Mouse (Mus musculus) lung, embryonic 14.5 days (tissue): ENCODE measurements around the gene Nat8f4. TPM values are rescaled to one million over a fixed set of nuclear protein-coding genes. Genes with fewer than 3 reads are reported as not detected.
A peak's percentile ranks its signal among the peaks of the same experiment; 100 is the strongest.
"Not testable (repeated sequence)": the region's sequence is repeated elsewhere in the genome, so short reads cannot be mapped to it uniquely, and the experiment has no call there.

Experiments
- ATAC-seq: fragments of 200-750 bp; cut with Nextera tagmentation; 2 replicates; pipeline ENCODE4 v1.8.0; 2017; ENCODE audit warnings: mild to moderate bottlenecking, moderate TSS enrichment, moderate library complexity; ENCODE audit not compliant: insufficient read depth
- DNase-seq: peaks from one replicate; pipeline ENCODE4 v3.0.0-alpha.2; 2015
- H3K27ac ChIP-seq: fragments of 300-500 bp; sonication (generic); 2 replicates; pipeline ENCODE4 v1.5.1; 2014; ENCODE audit warnings: low read depth, mild to moderate bottlenecking, moderate library complexity
- H3K27me3 ChIP-seq: fragments of 300-500 bp; sonication (generic); 2 replicates; pipeline ENCODE4 v1.6.1; 2014; ENCODE audit warnings: low read length, control low read depth; ENCODE audit not compliant: insufficient read depth
- H3K36me3 ChIP-seq: fragments of 300-500 bp; sonication (generic); 2 replicates; pipeline ENCODE4 v1.6.1; 2014; ENCODE audit warnings: control low read depth; ENCODE audit not compliant: insufficient read depth
- H3K4me1 ChIP-seq: fragments of 300-500 bp; sonication (generic); 2 replicates; pipeline ENCODE4 v1.6.1; 2014; ENCODE audit warnings: antibody characterized with exemption, control low read depth; ENCODE audit not compliant: insufficient read depth
- H3K4me2 ChIP-seq: fragments of 300-500 bp; sonication (generic); 2 replicates; pipeline ENCODE4 v1.6.1; 2014; ENCODE audit warnings: mild to moderate bottlenecking
- H3K4me3 ChIP-seq: fragments of 300-500 bp; sonication (generic); 2 replicates; pipeline ENCODE4 v1.5.1; 2014; ENCODE audit warnings: low read depth, low read length
- H3K9ac ChIP-seq: fragments of 300-500 bp; sonication (generic); 2 replicates; pipeline ENCODE4 v1.6.1; 2014
- H3K9me3 ChIP-seq: fragments of 300-500 bp; sonication (generic); 2 replicates; pipeline ENCODE4 v1.6.1; 2016; ENCODE audit warnings: low read depth, low read length, control low read depth
- CTCF ChIP-seq: IDR thresholded peaks from 2 replicates; pipeline ENCODE4 v1.5.1; 2016; ENCODE audit warnings: antibody characterized with exemption, low read depth
- WGBS: fragments of 180-500 bp; shearing (Covaris S2); extraction: QIAGEN DNeasy Blood & Tissue Kit; methylation state at CpG from one replicate; pipeline ENCODE4 v1.1.7; 2014; 5-methylcytosine and 5-hydroxymethylcytosine counted together
- polyA plus RNA-seq: library from polyadenylated mRNA; unstranded; fragments of >200 nt; fragmentation: Nextera tagmentation; extraction: Ambion mirVana; gene quantifications from 2 replicates; pipeline ENCODE4 v1.2.1, GENCODE M21; 2014

Gene Nat8f4
- polyA plus RNA-seq, 1 experiment from 2014 or later, result 4.9 TPM

DNA sequence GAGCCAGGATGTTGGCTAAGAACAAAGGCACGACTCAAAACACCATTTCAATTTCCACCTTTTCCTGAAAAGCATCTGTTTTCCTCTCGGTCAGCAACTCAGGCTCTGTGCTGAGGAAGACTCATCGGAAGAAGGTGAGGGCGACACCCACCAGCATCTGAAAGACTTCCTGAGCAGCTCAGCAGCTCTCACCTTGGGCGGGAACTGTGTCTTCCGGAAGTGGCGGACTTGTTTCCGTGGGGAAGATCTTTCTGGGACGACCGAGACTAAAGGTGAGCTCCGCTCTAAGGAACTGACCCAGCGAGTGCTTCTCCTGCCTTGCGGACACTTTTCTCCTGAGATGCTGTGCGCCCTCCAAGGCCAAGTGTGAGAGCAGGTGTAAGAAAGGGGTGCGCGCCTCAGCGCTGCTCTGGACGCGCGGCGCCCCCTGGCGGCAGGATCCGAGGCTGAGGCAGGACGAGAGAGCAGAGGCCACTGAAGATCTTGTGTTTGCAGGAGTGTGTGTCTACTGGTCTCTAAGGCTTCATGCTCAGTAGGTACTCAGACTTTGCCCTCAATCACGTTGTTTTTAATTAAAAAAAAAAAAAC lies 9.5 kb downstream of the Nat8f4 start:
- not testable (repeated sequence) for H3K4me1 ChIP-seq, H3K4me2 ChIP-seq, H3K9ac ChIP-seq, DNase-seq, H3K9me3 ChIP-seq, H3K27ac ChIP-seq, ATAC-seq, H3K27me3 ChIP-seq, H3K36me3 ChIP-seq, H3K4me3 ChIP-seq
- 71% methylated on average over 25 of the region's 25 CpGs for WGBS
- peak; percentile 67 for TF ChIP-seq CTCF

DNA sequence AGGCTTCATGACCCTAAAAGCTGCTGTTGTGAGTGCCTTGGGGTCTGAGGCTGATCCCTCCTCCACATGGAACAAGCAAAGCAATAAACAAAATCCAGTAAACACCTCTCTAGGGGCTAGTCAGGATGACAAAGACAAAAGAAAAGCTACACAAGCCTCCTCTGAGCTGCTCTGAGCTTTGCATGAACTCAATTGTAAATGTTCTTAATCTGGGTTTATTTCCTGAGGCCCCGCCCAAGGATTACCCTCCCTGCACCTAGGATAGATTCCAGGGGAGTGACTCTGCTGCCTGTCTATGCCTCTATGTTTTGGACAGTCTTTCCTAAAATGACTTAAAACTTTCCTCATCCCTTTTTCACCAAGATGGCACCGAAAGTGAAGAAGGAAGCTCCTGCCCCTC lies 15.7 kb downstream of the Nat8f4 start:
- ATAC-seq, result no peak
- WGBS, result 91% methylated on average over 2 of the region's 2 CpGs
- no peak overlapping the region for H3K9ac ChIP-seq
- H3K4me3 ChIP-seq, result no peak overlapping the region
- no peak for DNase-seq
- no peak overlapping the region for H3K4me2 ChIP-seq
- no peaks in the 10 kb centered on the region for H3K36me3 ChIP-seq
- H3K9me3 ChIP-seq, result peaks cover 10% of the 10 kb centered on the region; the same call in 1 of the 2 replicates
- no peaks in the 10 kb centered on the region for H3K27me3 ChIP-seq
- TF ChIP-seq CTCF, result no peak
- no peaks in the 10 kb centered on the region for H3K4me1 ChIP-seq
- no peak overlapping the region for H3K27ac ChIP-seq

DNA sequence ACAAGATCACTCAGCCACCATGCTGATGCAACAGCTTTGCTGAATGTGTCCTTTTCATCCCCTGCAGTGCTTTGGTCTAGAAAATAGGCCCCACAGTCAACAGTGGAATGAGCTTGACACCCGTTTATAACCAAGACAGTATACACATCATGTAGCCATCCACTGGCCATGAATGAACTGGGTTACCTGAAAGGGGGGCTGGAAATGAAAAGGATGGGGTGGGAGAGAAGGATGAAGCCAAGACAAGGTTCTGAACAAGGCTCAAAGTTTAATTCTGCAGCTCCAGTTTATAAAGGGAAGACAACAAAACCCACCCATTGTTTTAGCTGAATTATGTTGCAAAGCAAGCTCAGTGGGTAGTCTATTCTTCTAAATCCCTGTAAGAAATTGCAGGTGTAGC lies 20.4 kb downstream of the Nat8f4 start:
- Histone ChIP-seq H3K9me3 (peaks cover 6% of the 10 kb centered on the region; the same call in 1 of the 2 replicates), H3K4me2 (no peak overlapping the region), H3K9ac (no peak overlapping the region), H3K27me3 (no peaks in the 10 kb centered on the region), H3K27ac (no peak overlapping the region), H3K4me1 (no peaks in the 10 kb centered on the region), H3K4me3 (no peak overlapping the region), H3K36me3 (no peaks in the 10 kb centered on the region)
- WGBS, result 84% methylated on average over 1 of the region's 1 CpGs
- ATAC-seq, result no peak
- no peak for DNase-seq
- TF ChIP-seq CTCF, result no peak

DNA sequence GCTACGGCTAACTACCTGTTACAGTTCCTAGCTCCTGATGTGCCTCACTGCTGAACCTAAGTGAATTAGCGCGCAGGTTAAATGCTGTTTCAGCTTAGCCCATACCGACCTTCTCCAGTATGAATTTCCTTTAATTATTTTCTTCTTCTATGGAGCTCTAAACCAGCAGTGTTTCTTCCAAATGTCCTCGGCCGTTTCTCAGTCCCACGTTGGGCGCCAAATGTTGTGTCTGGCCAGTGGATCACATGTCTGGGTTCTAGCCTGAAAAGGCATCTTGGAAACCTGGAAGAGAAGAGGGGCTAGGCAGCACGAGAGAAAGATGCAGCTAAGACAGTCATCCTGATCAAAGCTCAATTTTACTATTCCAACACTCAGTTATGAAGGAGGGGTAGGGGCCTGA lies 21.4 kb downstream of the Nat8f4 start:
- H3K27ac ChIP-seq, DNase-seq, H3K9me3 ChIP-seq, H3K27me3 ChIP-seq, ATAC-seq, H3K36me3 ChIP-seq, H3K4me1 ChIP-seq, H3K4me2 ChIP-seq, H3K4me3 ChIP-seq, H3K9ac ChIP-seq: not testable (repeated sequence)
- 90% methylated on average over 9 of the region's 9 CpGs for WGBS

DNA sequence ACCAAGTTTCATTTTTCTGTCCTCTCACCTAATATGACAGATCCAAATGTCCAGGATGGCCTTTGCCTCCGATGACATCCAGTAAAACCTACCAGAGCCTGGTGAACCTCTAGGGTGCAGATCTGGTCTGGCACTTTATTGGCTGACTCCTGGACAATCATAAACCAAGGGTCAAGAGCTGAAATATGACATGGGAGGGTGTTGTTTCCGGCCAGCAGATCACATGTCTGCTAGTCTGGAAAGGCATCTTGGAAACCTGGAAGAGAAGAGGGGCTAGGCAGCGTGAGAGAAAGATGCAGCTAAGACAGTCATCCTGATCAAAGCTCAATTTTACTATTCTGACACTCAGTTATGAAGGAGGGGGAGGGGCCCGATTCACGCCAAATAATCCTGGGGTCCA lies 35.7 kb downstream of the Nat8f4 start, which contains the start of gene Nat8f2:
Gene Nat8f2, minus strand, starts transcription at position 153 of the 400 bp plus-strand sequence.
- 65% methylated on average over 5 of the region's 5 CpGs for WGBS
- H3K4me3 ChIP-seq, H3K9ac ChIP-seq, H3K27me3 ChIP-seq, H3K9me3 ChIP-seq, H3K4me2 ChIP-seq, H3K27ac ChIP-seq, H3K4me1 ChIP-seq, H3K36me3 ChIP-seq, DNase-seq, ATAC-seq: not testable (repeated sequence)

DNA sequence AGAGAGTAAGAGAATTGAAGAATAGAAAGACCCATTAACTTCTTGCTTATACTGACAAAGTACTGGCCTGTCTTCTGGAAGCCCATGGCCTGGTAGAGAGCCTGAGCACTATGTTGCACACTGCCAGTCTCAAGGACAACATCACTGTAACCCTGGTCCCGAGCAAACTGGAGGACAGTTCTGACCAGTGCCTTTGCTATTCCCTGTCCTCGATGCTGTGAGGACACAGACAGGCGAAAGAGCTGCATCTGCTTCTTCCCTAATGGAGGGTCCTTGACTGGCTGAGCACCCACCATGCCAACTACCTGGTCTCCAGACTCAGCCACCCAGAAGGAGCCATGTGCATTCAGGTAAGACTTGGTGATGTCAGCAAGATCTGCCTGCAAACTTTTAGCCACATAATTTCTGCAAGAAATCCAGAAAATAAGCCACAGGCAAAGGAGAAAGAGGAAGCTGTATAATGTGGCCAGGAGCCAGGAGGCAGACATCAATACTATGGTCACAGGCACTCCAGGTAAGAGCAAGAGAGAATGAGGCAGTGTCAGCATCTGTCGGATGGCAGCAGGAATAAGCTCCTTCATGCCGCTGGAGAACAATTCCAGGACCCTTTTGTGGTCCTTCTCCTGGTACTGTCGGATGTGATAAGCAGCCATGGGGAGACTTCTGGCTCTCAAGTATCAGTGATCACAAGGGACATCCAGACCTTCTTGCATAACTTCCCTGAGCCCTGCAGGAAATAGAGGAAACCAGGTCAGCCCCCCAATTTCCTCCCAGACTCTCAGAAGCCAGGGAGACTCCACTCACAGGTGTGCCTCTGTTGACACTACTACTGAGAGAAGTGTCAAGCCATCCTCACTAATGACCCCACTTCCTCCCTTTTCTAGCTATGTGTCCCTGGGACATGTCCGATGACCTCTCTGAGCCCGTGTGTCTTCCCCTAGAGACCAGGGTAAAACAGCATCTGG lies 36.7 kb downstream of the Nat8f4 start:
- H3K9me3 ChIP-seq, result no peaks in the 10 kb centered on the region
- no peak overlapping the region for H3K27ac ChIP-seq
- no peaks in the 10 kb centered on the region for H3K36me3 ChIP-seq
- no peak overlapping the region for H3K4me3 ChIP-seq
- TF ChIP-seq CTCF, result no peak
- no peaks in the 10 kb centered on the region for H3K27me3 ChIP-seq
- DNase-seq, result no peak
- WGBS, result 70% methylated on average over 8 of the region's 8 CpGs
- H3K4me2 ChIP-seq, result no peak overlapping the region
- no peak overlapping the region for H3K9ac ChIP-seq
- no peaks in the 10 kb centered on the region for H3K4me1 ChIP-seq
- ATAC-seq, result no peak

DNA sequence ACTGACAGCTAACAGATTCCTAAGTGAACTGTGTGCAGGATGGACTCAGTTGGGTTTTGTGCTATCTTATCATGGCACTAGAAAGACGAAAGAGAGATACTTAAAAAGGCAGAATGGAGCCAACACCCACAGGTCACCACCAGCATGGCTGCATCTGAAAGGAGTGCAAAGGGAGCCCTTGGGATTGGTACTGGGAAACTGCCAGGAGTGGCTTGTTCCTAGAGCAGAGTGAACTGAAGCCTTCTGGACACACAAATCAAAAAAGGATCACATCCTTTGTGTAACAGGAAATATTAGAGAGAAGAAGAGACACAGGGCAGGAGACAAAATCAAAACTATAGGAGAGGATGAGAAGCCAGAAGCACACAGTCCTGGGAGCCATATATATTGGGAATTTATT lies 37.7 kb downstream of the Nat8f4 start:
- not testable (repeated sequence) for H3K4me2 ChIP-seq, H3K36me3 ChIP-seq, H3K27me3 ChIP-seq, ATAC-seq, H3K4me1 ChIP-seq, H3K4me3 ChIP-seq, H3K9ac ChIP-seq, DNase-seq, H3K27ac ChIP-seq, H3K9me3 ChIP-seq
- 46% methylated on average over 1 of the region's 1 CpGs for WGBS

DNA sequence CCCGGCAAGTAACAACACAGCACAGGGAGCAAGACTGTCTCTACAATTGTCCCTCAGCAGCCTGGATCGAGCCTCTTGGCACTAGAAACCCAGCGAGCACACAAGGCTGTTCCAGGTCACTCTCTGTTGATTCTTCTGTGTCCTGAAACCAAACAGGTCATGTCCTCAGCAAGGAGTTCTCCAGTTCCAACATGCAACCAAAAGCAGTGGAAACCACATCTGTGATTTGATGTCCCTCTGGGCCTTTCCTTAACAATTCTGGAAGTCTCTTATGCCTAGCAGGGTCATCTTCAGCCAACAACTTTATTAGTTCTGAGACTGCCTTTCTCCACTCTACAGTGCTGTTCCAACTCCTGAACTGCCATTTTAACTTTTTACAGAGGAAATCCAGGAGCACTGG lies 38.5 kb downstream of the Nat8f4 start:
- WGBS, result 83% methylated on average over 3 of the region's 3 CpGs
- H3K4me3 ChIP-seq, H3K27ac ChIP-seq, H3K9me3 ChIP-seq, H3K4me1 ChIP-seq, H3K27me3 ChIP-seq, H3K36me3 ChIP-seq, ATAC-seq, DNase-seq, H3K9ac ChIP-seq, H3K4me2 ChIP-seq: not testable (repeated sequence)

DNA sequence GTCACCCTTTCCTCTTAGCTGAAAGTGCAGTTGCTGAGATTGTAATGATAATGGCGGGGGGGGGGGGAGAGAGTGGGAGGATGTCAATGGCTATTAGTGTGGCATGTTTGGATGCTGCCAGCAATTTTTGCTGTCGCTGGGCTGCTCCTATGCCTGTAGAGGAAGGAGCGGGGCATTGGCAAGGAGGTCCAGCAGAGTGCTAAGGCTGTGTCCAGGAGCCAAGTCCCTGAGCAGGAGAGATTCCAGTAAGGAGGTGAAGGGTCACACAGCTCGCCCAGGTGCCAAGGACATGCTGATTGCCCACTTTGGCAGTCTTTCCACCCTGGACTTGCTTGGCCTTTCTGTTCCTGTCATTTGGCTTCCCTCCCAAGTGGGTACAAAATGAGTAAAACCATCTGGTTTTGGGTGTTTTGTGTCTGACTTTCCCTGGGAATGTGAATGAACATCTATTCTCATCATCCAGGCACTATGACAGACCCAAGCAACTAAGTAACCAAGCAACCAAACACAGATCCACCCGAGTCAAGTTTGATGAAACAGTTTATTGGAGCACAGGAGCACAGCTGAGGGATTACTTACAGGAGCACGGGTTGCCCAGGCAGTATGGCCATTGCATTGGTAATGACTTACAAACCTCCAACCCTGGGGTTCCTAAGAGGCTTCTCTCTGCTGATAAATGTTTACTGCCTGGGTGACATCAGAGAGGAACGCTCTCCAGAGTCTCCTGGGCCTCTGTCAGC lies 39.6 kb downstream of the Nat8f4 start:
- H3K4me2 ChIP-seq, H3K4me3 ChIP-seq, H3K27me3 ChIP-seq, H3K9ac ChIP-seq, H3K27ac ChIP-seq, H3K9me3 ChIP-seq, H3K4me1 ChIP-seq, DNase-seq, H3K36me3 ChIP-seq, ATAC-seq: not testable (repeated sequence)
- 61% methylated on average over 6 of the region's 7 CpGs for WGBS
